Mouse (Mus musculus) kidney, postnatal 0 days (tissue): ENCODE results near the gene Gm21974. TPM values are rescaled to one million over a fixed set of nuclear protein-coding genes. Genes with fewer than 3 reads are reported as not detected.
A peak's percentile ranks its signal among the peaks of the same experiment; 100 is the strongest.

Source experiments
- ATAC-seq: fragments of 200-750 bp; cut with Nextera tagmentation; replicated peaks from 2 replicates; pipeline ENCODE4 v1.8.0; 2017; ENCODE audit warnings: low read depth, moderate number of reproducible peaks, moderate TSS enrichment, moderate library complexity; ENCODE audit not compliant: low FRiP score
- DNase-seq: peaks from one replicate; pipeline ENCODE4 v3.0.0-alpha.2; 2016; ENCODE audit warnings: low spot score
- H3K27ac ChIP-seq: fragments of 300-500 bp; sonication (generic); 2 replicates; pipeline ENCODE4 v1.5.1; 2014; ENCODE audit warnings: mild to moderate bottlenecking
- H3K27me3 ChIP-seq: fragments of 300-500 bp; sonication (generic); 2 replicates; pipeline ENCODE4 v1.6.1; 2014; ENCODE audit warnings: low read length, mixed read lengths; ENCODE audit not compliant: insufficient read depth
- H3K36me3 ChIP-seq: fragments of 300-500 bp; sonication (generic); 2 replicates; pipeline ENCODE4 v1.6.1; 2014; ENCODE audit warnings: low read length, mixed read lengths; ENCODE audit not compliant: insufficient read depth
- H3K4me1 ChIP-seq: fragments of 300-500 bp; sonication (generic); replicated peaks from 2 replicates; pipeline ENCODE4 v1.6.1; 2014; ENCODE audit warnings: antibody characterized with exemption, low read length, mixed read lengths; ENCODE audit not compliant: insufficient read depth
- H3K4me2 ChIP-seq: fragments of 300-500 bp; sonication (generic); 2 replicates; pipeline ENCODE4 v1.6.1; 2014; ENCODE audit warnings: mild to moderate bottlenecking, low read length, moderate library complexity, mixed read lengths
- H3K4me3 ChIP-seq: fragments of 300-500 bp; sonication (generic); replicated peaks from 2 replicates; pipeline ENCODE4 v1.5.1; 2014; ENCODE audit warnings: low read depth, low read length
- H3K9ac ChIP-seq: fragments of 300-500 bp; sonication (generic); 2 replicates; pipeline ENCODE4 v1.6.1; 2014; ENCODE audit warnings: low read depth, low read length
- H3K9me3 ChIP-seq: fragments of 300-500 bp; sonication (generic); replicated peaks from 2 replicates; pipeline ENCODE4 v1.6.1; 2016; ENCODE audit warnings: low read length, inconsistent platforms, mixed read lengths
- CTCF ChIP-seq: IDR thresholded peaks from 2 replicates; pipeline ENCODE4 v1.5.1; 2016; ENCODE audit warnings: antibody characterized with exemption, low read depth, mild to moderate bottlenecking, moderate library complexity
- WGBS: fragments of 180-500 bp; shearing (Covaris S2); extraction: QIAGEN DNeasy Blood & Tissue Kit; methylation state at CpG from one replicate; pipeline ENCODE4 v1.1.7; 2014; 5-methylcytosine and 5-hydroxymethylcytosine counted together
- polyA plus RNA-seq: library from polyadenylated mRNA; unstranded; fragments of >200 nt; fragmentation: Nextera tagmentation; extraction: Ambion mirVana; gene quantifications from 2 replicates; pipeline ENCODE4 v1.2.1, GENCODE M21; 2015

The Gm21974 gene
- polyA plus RNA-seq, 1 experiment from 2014 or later = not detected

GRCm38 (mm10) chr7:127927726-127928125 lies 32.5 kb upstream of the Gm21974 start:
- DNase-seq = no peak
- no peak for ATAC-seq
- H3K4me3 ChIP-seq = peak overlapping the region; percentile 44; the same call in 1 of the 2 replicates
- peak overlapping the region; percentile 70; the same call in 1 of the 2 replicates for H3K9ac ChIP-seq
- H3K27ac ChIP-seq = peak overlapping the region; percentile 93
- WGBS = 67% methylated on average over 11 of the region's 11 CpGs
- H3K4me1 ChIP-seq = peaks cover 35% of the 10 kb centered on the region
- H3K27me3 ChIP-seq = no peaks in the 10 kb centered on the region
- peak overlapping the region; percentile 66 for H3K4me2 ChIP-seq
- H3K9me3 ChIP-seq = no peaks in the 10 kb centered on the region
- H3K36me3 ChIP-seq = peaks cover 22% of the 10 kb centered on the region
- no peak for TF ChIP-seq CTCF

- Histone ChIP-seq H3K9ac (peak overlapping the region; percentile 42; the same call in 1 of the 2 replicates), H3K4me1 (peaks cover 27% of the 10 kb centered on the region), H3K27ac (peak overlapping the region; percentile 93), H3K4me3 (no peak overlapping the region), H3K4me2 (no peak overlapping the region), H3K9me3 (no peaks in the 10 kb centered on the region), H3K27me3 (no peaks in the 10 kb centered on the region), H3K36me3 (peaks cover 22% of the 10 kb centered on the region)
- WGBS = 71% methylated on average over 11 of the region's 11 CpGs
- TF ChIP-seq CTCF = no peak
- ATAC-seq (no peak), DNase-seq (no peak)
Observed at GRCm38 (mm10) chr7:127926846-127927245, 31.6 kb upstream of the Gm21974 start.

DNA sequence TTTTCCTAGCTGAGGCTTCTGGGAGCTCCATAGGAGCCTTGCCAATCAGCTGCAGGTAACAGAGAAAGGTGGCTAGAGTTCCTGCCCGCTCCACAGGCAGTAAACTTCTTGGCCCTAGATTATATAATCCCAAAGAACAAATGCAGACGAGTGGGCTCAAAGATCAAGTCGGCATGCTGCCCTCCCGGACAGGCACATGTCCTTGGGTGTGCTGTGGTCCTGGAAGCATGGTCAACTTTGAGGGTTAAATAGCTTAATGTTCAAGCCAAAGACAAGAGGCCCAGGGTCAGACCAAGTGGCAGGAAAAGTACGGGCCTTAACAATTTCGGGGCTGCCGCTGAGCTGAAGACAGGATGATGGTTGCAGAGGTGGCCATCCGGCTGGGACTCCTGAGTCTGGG lies 30.8 kb upstream of the Gm21974 start:
- Histone ChIP-seq H3K4me3 (no peak overlapping the region), H3K9ac (peak overlapping the region; percentile 24; the same call in 1 of the 2 replicates), H3K27me3 (no peaks in the 10 kb centered on the region), H3K27ac (peak overlapping the region; percentile 93), H3K4me2 (no peak overlapping the region), H3K9me3 (no peaks in the 10 kb centered on the region), H3K4me1 (peaks cover 20% of the 10 kb centered on the region), H3K36me3 (peaks cover 22% of the 10 kb centered on the region)
- ATAC-seq (peak; percentile 15), DNase-seq (no peak)
- WGBS = 65% methylated on average over 8 of the region's 8 CpGs
- TF ChIP-seq CTCF = no peak

DNA sequence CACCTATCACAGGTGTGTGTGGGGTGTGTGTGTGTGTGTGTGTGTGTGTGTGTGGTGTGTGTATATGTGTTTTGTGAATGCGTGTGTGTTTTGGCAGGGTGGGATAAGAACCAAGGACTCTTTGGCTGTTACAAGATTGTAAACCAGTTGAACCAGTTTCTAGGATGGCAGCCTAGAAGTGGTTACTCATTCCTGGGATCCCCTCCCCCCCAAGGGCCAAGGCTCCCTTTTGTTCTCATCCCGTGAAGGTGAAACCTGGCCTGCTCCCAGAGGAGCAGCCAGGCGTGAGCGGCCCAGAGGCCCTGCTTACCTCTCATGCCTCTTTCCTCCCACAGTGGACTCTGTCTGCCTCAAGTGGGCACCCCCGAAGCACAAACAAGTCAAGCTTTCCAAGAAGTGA lies 30.0 kb upstream of the Gm21974 start:
- WGBS = 43% methylated on average over 5 of the region's 5 CpGs
- no peak overlapping the region for H3K4me2 ChIP-seq
- 0 out of 2 replicates have a peak overlapping the region, but pooled peaks have one; percentile 24 for H3K9ac ChIP-seq
- H3K9me3 ChIP-seq = no peaks in the 10 kb centered on the region
- DNase-seq (peak; percentile 66), ATAC-seq (peak; percentile 81)
- no peak for TF ChIP-seq CTCF
- H3K27me3 ChIP-seq = no peaks in the 10 kb centered on the region
- H3K4me3 ChIP-seq = no peak overlapping the region
- peaks cover 22% of the 10 kb centered on the region for H3K36me3 ChIP-seq
- peak overlapping the region; percentile 93 for H3K27ac ChIP-seq
- H3K4me1 ChIP-seq = peaks cover 20% of the 10 kb centered on the region

DNA sequence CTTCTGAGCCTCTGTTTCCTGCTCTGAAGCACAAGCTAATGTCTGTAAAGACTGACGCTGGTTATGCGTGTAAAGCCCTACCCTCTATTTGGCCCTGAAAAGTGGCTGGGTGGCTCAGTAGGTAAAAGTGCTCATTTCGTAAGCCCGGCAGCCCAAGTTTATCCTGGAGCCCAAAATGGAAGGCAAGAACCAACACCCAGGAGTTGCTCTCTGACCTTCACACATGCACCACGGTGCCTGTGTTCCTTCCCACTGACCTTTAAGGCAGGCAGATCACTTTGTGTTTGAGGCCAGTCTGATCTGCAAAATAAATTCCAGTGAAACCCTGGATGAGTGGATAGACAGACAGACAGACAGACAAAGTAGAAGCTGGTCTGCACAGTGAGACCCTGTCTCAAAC lies 28.5 kb upstream of the Gm21974 start:
- H3K36me3 ChIP-seq = peaks cover 22% of the 10 kb centered on the region
- no peaks in the 10 kb centered on the region for H3K9me3 ChIP-seq
- peak overlapping the region; percentile 93; the same call in 1 of the 2 replicates for H3K27ac ChIP-seq
- no peak overlapping the region; the same call in 1 of the 2 replicates for H3K9ac ChIP-seq
- peaks cover 20% of the 10 kb centered on the region for H3K4me1 ChIP-seq
- H3K4me3 ChIP-seq = no peak overlapping the region
- no peak overlapping the region for H3K4me2 ChIP-seq
- 82% methylated on average over 5 of the region's 5 CpGs for WGBS
- no peak for TF ChIP-seq CTCF
- no peak for ATAC-seq
- no peak for DNase-seq
- no peaks in the 10 kb centered on the region for H3K27me3 ChIP-seq

GRCm38 (mm10) chr7:127922451-127923275 lies 27.4 kb upstream of the Gm21974 start:
- Histone ChIP-seq H3K27ac (peak overlapping the region; percentile 44), H3K4me1 (peaks cover 17% of the 10 kb centered on the region), H3K4me2 (no peak overlapping the region), H3K9me3 (no peaks in the 10 kb centered on the region), H3K27me3 (no peaks in the 10 kb centered on the region), H3K4me3 (no peak overlapping the region), H3K9ac (no peak overlapping the region), H3K36me3 (peaks cover 22% of the 10 kb centered on the region)
- no peak for TF ChIP-seq CTCF
- DNase-seq (no peak), ATAC-seq (no peak)
- 70% methylated on average over 6 of the region's 6 CpGs for WGBS
